Mouse (Mus musculus) lung, postnatal 0 days (tissue): ENCODE measurements around the gene Cldn14. TPM values are rescaled to one million over a fixed set of nuclear protein-coding genes. Genes with fewer than 3 reads are reported as not detected.

Experiments used
- ATAC-seq: fragments of 200-750 bp; cut with Nextera tagmentation; 2 replicates; pipeline ENCODE4 v1.8.0; 2017; ENCODE audit warnings: moderate library complexity
- DNase-seq: peaks from one replicate; pipeline ENCODE4 v3.0.0-alpha.2; 2016; ENCODE audit warnings: low spot score
- H3K27ac ChIP-seq: fragments of 300-500 bp; sonication (generic); 2 replicates; pipeline ENCODE4 v1.5.1; 2014; ENCODE audit warnings: antibody characterized with exemption, mild to moderate bottlenecking, low read length, mixed read lengths
- H3K27me3 ChIP-seq: fragments of 300-500 bp; sonication (generic); replicated peaks from 2 replicates; pipeline ENCODE4 v1.6.1; 2014; ENCODE audit warnings: low read length, mixed read lengths; ENCODE audit not compliant: insufficient read depth
- H3K36me3 ChIP-seq: fragments of 300-500 bp; sonication (generic); 2 replicates; pipeline ENCODE4 v1.6.1; 2014; ENCODE audit warnings: low read length, mixed read lengths; ENCODE audit not compliant: insufficient read depth
- H3K4me1 ChIP-seq: fragments of 300-500 bp; sonication (generic); 2 replicates; pipeline ENCODE4 v1.6.1; 2014; ENCODE audit warnings: antibody characterized with exemption, low read depth, low read length, mixed read lengths; ENCODE audit not compliant: insufficient read depth
- H3K4me2 ChIP-seq: fragments of 300-500 bp; sonication (generic); replicated peaks from 2 replicates; pipeline ENCODE4 v1.6.1; 2014; ENCODE audit warnings: low read depth, mild to moderate bottlenecking, low read length, moderate library complexity, mixed read lengths
- H3K4me3 ChIP-seq: fragments of 300-500 bp; sonication (generic); 2 replicates; pipeline ENCODE4 v1.5.1; 2014; ENCODE audit warnings: low read depth, low read length
- H3K9ac ChIP-seq: fragments of 300-500 bp; sonication (generic); replicated peaks from 2 replicates; pipeline ENCODE4 v1.6.1; 2014; ENCODE audit warnings: low read depth, mild to moderate bottlenecking
- H3K9me3 ChIP-seq: fragments of 300-500 bp; sonication (generic); 2 replicates; pipeline ENCODE4 v1.6.1; 2016; ENCODE audit warnings: low read length, mixed read lengths
- CTCF ChIP-seq: IDR thresholded peaks from 2 replicates; pipeline ENCODE4 v1.5.1; 2016; ENCODE audit warnings: antibody characterized with exemption, mild to moderate bottlenecking
- EP300 ChIP-seq: IDR thresholded peaks from 2 replicates; pipeline ENCODE4 v1.6.1; 2016; ENCODE audit warnings: antibody characterized with exemption, mild to moderate bottlenecking, control low read depth
- WGBS: fragments of 180-500 bp; shearing (Covaris S2); extraction: QIAGEN DNeasy Blood & Tissue Kit; methylation state at CpG from one replicate; pipeline ENCODE4 v1.1.7; 2014; 5-methylcytosine and 5-hydroxymethylcytosine counted together
- polyA plus RNA-seq: library from polyadenylated mRNA; unstranded; fragments of >200 nt; fragmentation: Nextera tagmentation; extraction: Ambion mirVana; gene quantifications from 2 replicates; pipeline ENCODE4 v1.2.1, GENCODE M21; 2015

The Cldn14 gene
- polyA plus RNA-seq, 1 experiment from 2014 or later: not detected

- no peaks in the 10 kb centered on the region for H3K9me3 ChIP-seq
- H3K27ac ChIP-seq: no peak overlapping the region
- H3K9ac ChIP-seq: no peak overlapping the region
- no peak for TF ChIP-seq EP300
- no peak for TF ChIP-seq CTCF
- H3K27me3 ChIP-seq: no peaks in the 10 kb centered on the region
- no peak overlapping the region for H3K4me3 ChIP-seq
- DNase-seq: peak; percentile 21
- ATAC-seq: no peak
- 3% methylated on average over 5 of the region's 5 CpGs for WGBS
- H3K4me1 ChIP-seq: no peaks in the 10 kb centered on the region
- H3K36me3 ChIP-seq: no peaks in the 10 kb centered on the region
- no peak overlapping the region for H3K4me2 ChIP-seq
These were observed 2.6 kb upstream of the Cldn14 start for GRCm38 (mm10) chr16:94011224-94011623.

GRCm38 (mm10) chr16:94010633-94011032, 2.0 kb upstream of the Cldn14 start:
- Histone ChIP-seq H3K27ac (no peak overlapping the region), H3K4me2 (no peak overlapping the region), H3K36me3 (no peaks in the 10 kb centered on the region), H3K4me1 (no peaks in the 10 kb centered on the region), H3K4me3 (no peak overlapping the region), H3K9me3 (no peaks in the 10 kb centered on the region), H3K9ac (no peak overlapping the region), H3K27me3 (no peaks in the 10 kb centered on the region)
- TF ChIP-seq CTCF (no peak), EP300 (no peak)
- WGBS: 44% methylated on average over 3 of the region's 3 CpGs
- DNase-seq (no peak), ATAC-seq (no peak)

GRCm38 (mm10) chr16:94010156-94010555, 1.5 kb upstream of the Cldn14 start:
- H3K9ac ChIP-seq: no peak overlapping the region
- H3K27ac ChIP-seq: no peak overlapping the region
- DNase-seq: no peak
- ATAC-seq: no peak
- no peak overlapping the region for H3K4me2 ChIP-seq
- no peaks in the 10 kb centered on the region for H3K36me3 ChIP-seq
- no peaks in the 10 kb centered on the region for H3K9me3 ChIP-seq
- WGBS: 68% methylated on average over 5 of the region's 5 CpGs
- H3K27me3 ChIP-seq: no peaks in the 10 kb centered on the region
- no peak overlapping the region for H3K4me3 ChIP-seq
- H3K4me1 ChIP-seq: no peaks in the 10 kb centered on the region
- TF ChIP-seq CTCF: no peak
- no peak for TF ChIP-seq EP300

- no peak for TF ChIP-seq CTCF
- no peak for TF ChIP-seq EP300
- H3K4me3 ChIP-seq: no peak overlapping the region
- 67% methylated on average over 5 of the region's 5 CpGs for WGBS
These were observed 719 bp upstream of the Cldn14 start for GRCm38 (mm10) chr16:94009356-94009755.

GRCm38 (mm10) chr16:94006706-94007665, 1.7 kb downstream of the Cldn14 start:
- WGBS: 59% methylated on average over 23 of the region's 23 CpGs
- DNase-seq: no peak
- no peaks in the 10 kb centered on the region for H3K27me3 ChIP-seq
- no peak overlapping the region for H3K4me3 ChIP-seq
- no peaks in the 10 kb centered on the region for H3K9me3 ChIP-seq
- no peak for ATAC-seq
- H3K9ac ChIP-seq: no peak overlapping the region
- H3K36me3 ChIP-seq: no peaks in the 10 kb centered on the region
- no peak for TF ChIP-seq EP300
- no peak for TF ChIP-seq CTCF
- no peak overlapping the region for H3K27ac ChIP-seq
- H3K4me1 ChIP-seq: no peaks in the 10 kb centered on the region
- no peak overlapping the region for H3K4me2 ChIP-seq

More at GRCm38 (mm10) chr16:94009356-94009755, 719 bp upstream of the Cldn14 start:
- Histone ChIP-seq H3K27ac (no peak overlapping the region), H3K4me2 (no peak overlapping the region), H3K36me3 (no peaks in the 10 kb centered on the region), H3K27me3 (no peaks in the 10 kb centered on the region), H3K9me3 (no peaks in the 10 kb centered on the region), H3K4me1 (no peaks in the 10 kb centered on the region), H3K9ac (no peak overlapping the region)
- no peak for ATAC-seq
- no peak for DNase-seq

- Histone ChIP-seq H3K4me3 (no peak overlapping the region), H3K4me1 (no peaks in the 10 kb centered on the region), H3K9me3 (no peaks in the 10 kb centered on the region), H3K27me3 (no peaks in the 10 kb centered on the region), H3K9ac (no peak overlapping the region), H3K27ac (no peak overlapping the region), H3K4me2 (no peak overlapping the region), H3K36me3 (no peaks in the 10 kb centered on the region)
- DNase-seq (no peak), ATAC-seq (no peak)
- WGBS: 82% methylated on average over 6 of the region's 6 CpGs
- TF ChIP-seq EP300: no peak
- TF ChIP-seq CTCF: no peak
These were observed 5.2 kb downstream of the Cldn14 start for GRCm38 (mm10) chr16:94003478-94003877.
